Mouse (Mus musculus) liver, embryonic 14.5 days (tissue): ENCODE data around the gene Zscan29. TPM values are rescaled to one million over a fixed set of nuclear protein-coding genes. Genes with fewer than 3 reads are reported as not detected.
A peak's percentile ranks its signal among the peaks of the same experiment; 100 is the strongest.

Experiments
- ATAC-seq: fragments of 200-750 bp; cut with Nextera tagmentation; 2 replicates; pipeline ENCODE4 v1.8.0; 2017; ENCODE audit warnings: moderate number of reproducible peaks, mild to moderate bottlenecking, moderate library complexity; ENCODE audit not compliant: insufficient read depth
- DNase-seq, 3 experiments: peaks; one replicate each; pipeline ENCODE4 v3.0.0-alpha.2; 2012 to 2013; ENCODE audit warnings: low read depth in 3 of 3, low spot score in 3 of 3
- H3K27ac ChIP-seq: fragments of 300-500 bp; sonication (generic); 2 replicates; pipeline ENCODE4 v1.5.1; 2014; ENCODE audit warnings: moderate library complexity, mild to moderate bottlenecking, control low read depth, inconsistent platforms
- H3K27me3 ChIP-seq: fragments of 300-500 bp; sonication (generic); 2 replicates; pipeline ENCODE4 v1.6.1; 2014; ENCODE audit warnings: mild to moderate bottlenecking, low read length, moderate library complexity; ENCODE audit not compliant: control insufficient read depth, insufficient read depth
- H3K36me3 ChIP-seq: fragments of 300-500 bp; sonication (generic); replicated peaks from 2 replicates; pipeline ENCODE4 v1.6.1; 2014; ENCODE audit warnings: low read depth; ENCODE audit not compliant: control insufficient read depth, insufficient read depth
- H3K4me1 ChIP-seq, 2 experiments: fragments of 200-500 bp in 1 of 2; fragments of 300-500 bp in 1 of 2; sonication (generic) in 1 of 2; replicated peaks; 2 replicates each; pipeline ENCODE4 v1.6.1; 2012 to 2014; ENCODE audit warnings: antibody characterized with exemption in 1 of 2, inconsistent platforms in 1 of 2, low read length in 1 of 2; ENCODE audit not compliant: control insufficient read depth in 2 of 2, insufficient read depth in 2 of 2
- H3K4me2 ChIP-seq: fragments of 300-500 bp; sonication (generic); 2 replicates; pipeline ENCODE4 v1.6.1; 2014; ENCODE audit warnings: low read depth, mild to moderate bottlenecking, control low read depth, moderate library complexity
- H3K4me3 ChIP-seq, 2 experiments: fragments of 200-500 bp in 1 of 2; fragments of 300-500 bp in 1 of 2; sonication (generic) in 1 of 2; 2 replicates each; pipeline ENCODE4 v1.5.1; 2012 to 2014; ENCODE audit warnings: low read depth in 2 of 2, low read length in 2 of 2, mild to moderate bottlenecking in 2 of 2, control low read depth in 1 of 2, inconsistent platforms in 1 of 2, moderate library complexity in 1 of 2; ENCODE audit not compliant: insufficient read depth in 1 of 2
- H3K9ac ChIP-seq: fragments of 300-500 bp; sonication (generic); replicated peaks from 2 replicates; pipeline ENCODE4 v1.6.1; 2014; ENCODE audit warnings: mild to moderate bottlenecking, control low read depth, moderate library complexity
- H3K9me3 ChIP-seq: fragments of 300-500 bp; sonication (generic); 2 replicates; pipeline ENCODE4 v1.6.1; 2016; ENCODE audit warnings: low read length, mixed read lengths; ENCODE audit not compliant: control insufficient read depth
- CTCF ChIP-seq: IDR thresholded peaks from 2 replicates; pipeline ENCODE4 v1.5.1; 2016; ENCODE audit warnings: antibody characterized with exemption, low read depth, control low read depth
- EP300 ChIP-seq: IDR thresholded peaks from 2 replicates; pipeline ENCODE4 v1.6.1; 2016; ENCODE audit warnings: antibody characterized with exemption, low read depth
- WGBS: fragments of 180-500 bp; shearing (Covaris S2); extraction: QIAGEN DNeasy Blood & Tissue Kit; methylation state at CpG from one replicate; pipeline ENCODE4 v1.1.7; 2014; ENCODE audit not compliant: insufficient replicate concordance; 5-methylcytosine and 5-hydroxymethylcytosine counted together
- polyA plus RNA-seq, 2 experiments: library from polyadenylated mRNA; depleted of rRNA in 1 of 2; stranded (reverse) in 1 of 2; unstranded in 1 of 2; fragments of >200 nt; fragmentation: Nextera tagmentation in 1 of 2; extraction: Ambion mirVana in 1 of 2; gene quantifications; 2 replicates each; pipeline versions ENCODE4 v1.2.1 to v1.2.3; 2012 to 2014

Gene Zscan29
- polyA plus RNA-seq, 2 experiments: 2.0 to 2.8 TPM

- Histone ChIP-seq H3K36me3 (peaks cover 74% of the 10 kb centered on the region), H3K4me2 (no peak overlapping the region), H3K27ac (no peak overlapping the region), H3K4me1 (peaks cover 0 to 4% of the 10 kb centered on the region in 2 experiments; a peak in 1 of 4 replicates), H3K9me3 (no peaks in the 10 kb centered on the region), H3K9ac (no peak overlapping the region), H3K27me3 (no peaks in the 10 kb centered on the region), H3K4me3 (no peak overlapping the region)
- no peak for TF ChIP-seq EP300
- no peak for TF ChIP-seq CTCF
- no peak for DNase-seq
- WGBS: 87% methylated on average over 17 of the region's 17 CpGs
- ATAC-seq: no peak
These were observed 33.4 kb upstream of the Zscan29 start for GRCm38 (mm10) chr2:121204276-121204675.

GRCm38 (mm10) chr2:121195466-121195865 lies 24.5 kb upstream of the Zscan29 start:
- Histone ChIP-seq H3K9me3 (no peaks in the 10 kb centered on the region), H3K4me1 (no peaks in the 10 kb centered on the region), H3K36me3 (peaks cover 93% of the 10 kb centered on the region), H3K4me2 (no peak overlapping the region), H3K4me3 (no peak overlapping the region), H3K27ac (no peak overlapping the region), H3K9ac (no peak overlapping the region), H3K27me3 (no peaks in the 10 kb centered on the region)
- no peak for DNase-seq
- no peak for TF ChIP-seq CTCF
- no peak for TF ChIP-seq EP300
- WGBS: 87% methylated on average over 9 of the region's 9 CpGs
- ATAC-seq: no peak

- 69% methylated on average over 1 of the region's 1 CpGs for WGBS
- ATAC-seq (no peak), DNase-seq (no peak)
- Histone ChIP-seq H3K9ac (no peak overlapping the region), H3K4me2 (no peak overlapping the region), H3K9me3 (no peaks in the 10 kb centered on the region), H3K27ac (no peak overlapping the region), H3K27me3 (no peaks in the 10 kb centered on the region), H3K36me3 (peaks cover 66% of the 10 kb centered on the region), H3K4me1 (no peaks in the 10 kb centered on the region), H3K4me3 (no peak overlapping the region)
- TF ChIP-seq CTCF: peak; percentile 36; the same call in 1 of the 2 replicates
- TF ChIP-seq EP300: no peak
These were observed 17.6 kb upstream of the Zscan29 start for GRCm38 (mm10) chr2:121188530-121188929.

GRCm38 (mm10) chr2:121184142-121184541 lies 13.2 kb upstream of the Zscan29 start:
- Histone ChIP-seq H3K9me3 (no peaks in the 10 kb centered on the region), H3K4me3 (no peak overlapping the region), H3K27me3 (no peaks in the 10 kb centered on the region), H3K9ac (no peak overlapping the region), H3K27ac (no peak overlapping the region), H3K4me1 (no peaks in the 10 kb centered on the region), H3K36me3 (peaks cover 40% of the 10 kb centered on the region), H3K4me2 (no peak overlapping the region)
- TF ChIP-seq CTCF (no peak), EP300 (no peak)
- no peak for DNase-seq
- WGBS: 89% methylated on average over 7 of the region's 7 CpGs
- no peak for ATAC-seq

GRCm38 (mm10) chr2:121183431-121183830 lies 12.5 kb upstream of the Zscan29 start:
- Histone ChIP-seq H3K4me2 (no peak overlapping the region), H3K36me3 (peaks cover 40% of the 10 kb centered on the region), H3K9ac (no peak overlapping the region), H3K4me3 (no peak overlapping the region), H3K9me3 (no peaks in the 10 kb centered on the region), H3K4me1 (no peaks in the 10 kb centered on the region), H3K27me3 (no peaks in the 10 kb centered on the region), H3K27ac (no peak overlapping the region)
- WGBS: 85% methylated on average over 5 of the region's 5 CpGs
- no peak for DNase-seq
- ATAC-seq: no peak
- TF ChIP-seq CTCF (no peak), EP300 (no peak)
